Mouse (Mus musculus) right cerebral cortex, postnatal 4 days (tissue): ENCODE measurements around the gene Ccl26.
"Not testable (repeated sequence)": the region's sequence is repeated elsewhere in the genome, so short reads cannot be mapped to it uniquely, and the experiment has no call there.

Source experiments
- DNase-seq: peaks from one replicate; pipeline ENCODE4 v3.0.0-alpha.2; 2022

Ccl26 gene

GRCm38 (mm10) chr5:135563469-135563868 lies at the start of gene Ccl26:
Gene Ccl26, minus strand, starts transcription at chr5:135563569.
- no peak for DNase-seq

- no peak for DNase-seq
These were observed 46.4 kb upstream of the Ccl26 start for GRCm38 (mm10) chr5:135609794-135610193.

- DNase-seq = no peak
These were observed 44.2 kb upstream of the Ccl26 start for GRCm38 (mm10) chr5:135607581-135607980.

- DNase-seq = not testable (repeated sequence)
These were observed 43.3 kb upstream of the Ccl26 start for GRCm38 (mm10) chr5:135606717-135607116.

GRCm38 (mm10) chr5:135604643-135605042 lies 41.3 kb upstream of the Ccl26 start:
- not testable (repeated sequence) for DNase-seq

GRCm38 (mm10) chr5:135589996-135590784 lies 26.8 kb upstream of the Ccl26 start:
- DNase-seq = no peak

GRCm38 (mm10) chr5:135587764-135588163 lies 24.4 kb upstream of the Ccl26 start:
- no peak for DNase-seq

- no peak for DNase-seq
These were observed 22.3 kb upstream of the Ccl26 start for GRCm38 (mm10) chr5:135585691-135586090.

GRCm38 (mm10) chr5:135582330-135582729 lies 19.0 kb upstream of the Ccl26 start:
- no peak for DNase-seq

GRCm38 (mm10) chr5:135579331-135579751 lies 16.0 kb upstream of the Ccl26 start:
- DNase-seq = peak; percentile 56

GRCm38 (mm10) chr5:135576055-135576454 lies 12.7 kb upstream of the Ccl26 start:
- no peak for DNase-seq

- no peak for DNase-seq
These were observed 9.6 kb upstream of the Ccl26 start, which contains the start of gene Ccl24 for GRCm38 (mm10) chr5:135573006-135573405. Gene Ccl24, minus strand, starts transcription at chr5:135573049.

- DNase-seq = no peak
These were observed 5.3 kb upstream of the Ccl26 start for GRCm38 (mm10) chr5:135568698-135569097.

GRCm38 (mm10) chr5:135567556-135568265 lies 4.3 kb upstream of the Ccl26 start:
- no peak for DNase-seq

GRCm38 (mm10) chr5:135557671-135558070 lies 5.7 kb downstream of the Ccl26 start:
- DNase-seq = no peak

GRCm38 (mm10) chr5:135557051-135557450 lies 6.3 kb downstream of the Ccl26 start:
- DNase-seq = no peak

GRCm38 (mm10) chr5:135556259-135556658 lies 7.1 kb downstream of the Ccl26 start:
- no peak for DNase-seq

GRCm38 (mm10) chr5:135551591-135551990 lies 11.8 kb downstream of the Ccl26 start:
- DNase-seq = no peak

- no peak for DNase-seq
These were observed 12.5 kb downstream of the Ccl26 start for GRCm38 (mm10) chr5:135550910-135551309.

GRCm38 (mm10) chr5:135547990-135548389 lies 15.4 kb downstream of the Ccl26 start:
- DNase-seq = no peak

GRCm38 (mm10) chr5:135544865-135545797 lies 18.2 kb downstream of the Ccl26 start, which contains the start of gene Hip1:
Gene Hip1, minus strand, starts transcription at chr5:135545120.
- peak; percentile 96 for DNase-seq

- peak; percentile 25 for DNase-seq
These were observed 19.3 kb downstream of the Ccl26 start for GRCm38 (mm10) chr5:135544032-135544558.
